Mouse (Mus musculus) frontal cortex, adult (tissue): ENCODE data around the gene Acox2.

Source experiments
- ATAC-seq: cut with Nextera tagmentation; 2 replicates; pipeline ENCODE4 v1.9.2; 2017; ENCODE audit warnings: mild to moderate bottlenecking, moderate library complexity, mixed read lengths; ENCODE audit not compliant: low TSS enrichment

Gene Acox2

GRCm38 (mm10) chr14:8249206-8249605, 9.9 kb downstream of the Acox2 start:
- peak; percentile 88 for ATAC-seq

- ATAC-seq: no peak
Measured at GRCm38 (mm10) chr14:8246878-8247277, 12.3 kb downstream of the Acox2 start.

DNA sequence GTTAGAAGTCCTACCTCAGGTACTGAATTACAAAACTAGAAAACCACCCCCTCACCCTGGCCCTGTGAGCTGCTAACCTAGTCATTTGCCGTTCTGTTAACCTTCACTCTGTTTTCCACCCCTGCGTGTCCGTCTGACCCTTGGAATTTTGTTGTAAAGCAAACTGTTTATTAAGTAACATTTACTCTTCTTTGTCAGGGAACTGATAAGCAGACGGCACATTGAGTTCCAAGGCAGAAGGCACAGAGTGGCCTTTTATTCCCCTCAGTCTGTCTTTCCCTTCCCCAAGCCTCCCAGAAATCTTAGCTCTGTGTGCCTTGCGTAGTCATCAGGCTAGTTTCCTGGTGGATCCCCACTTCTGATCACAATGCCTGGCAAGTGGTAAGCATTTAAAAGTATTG, 14.9 kb downstream of the Acox2 start:
- ATAC-seq: no peak

- no peak for ATAC-seq
Measured at GRCm38 (mm10) chr14:8243136-8243888, 15.8 kb downstream of the Acox2 start.

DNA sequence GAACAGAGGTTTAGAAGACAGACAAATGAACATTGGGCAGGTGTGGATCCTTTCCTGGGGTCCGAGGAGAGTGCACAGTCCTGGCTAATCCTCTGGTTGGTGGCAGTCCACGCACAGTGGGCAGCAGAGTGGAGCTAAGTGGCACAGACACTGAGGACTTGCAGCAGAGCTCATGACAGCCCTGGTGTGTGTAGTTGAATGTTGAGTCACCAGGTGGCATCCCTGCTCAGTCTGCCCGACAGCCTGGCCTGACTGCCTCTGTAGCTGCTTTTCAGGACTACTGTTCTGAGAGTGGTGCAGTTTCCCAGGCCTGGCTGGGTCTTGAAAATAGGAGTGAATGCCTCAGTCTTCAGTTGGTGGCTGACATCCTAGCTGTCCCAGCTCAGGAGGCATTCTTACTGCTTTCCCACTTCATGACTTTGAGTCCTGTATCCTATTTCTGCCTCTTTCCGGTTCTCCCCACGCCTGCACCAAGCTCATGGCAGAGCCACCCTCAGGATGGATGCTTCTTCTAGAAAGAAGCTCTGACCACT, 16.7 kb downstream of the Acox2 start:
- peak; percentile 98 for ATAC-seq

DNA sequence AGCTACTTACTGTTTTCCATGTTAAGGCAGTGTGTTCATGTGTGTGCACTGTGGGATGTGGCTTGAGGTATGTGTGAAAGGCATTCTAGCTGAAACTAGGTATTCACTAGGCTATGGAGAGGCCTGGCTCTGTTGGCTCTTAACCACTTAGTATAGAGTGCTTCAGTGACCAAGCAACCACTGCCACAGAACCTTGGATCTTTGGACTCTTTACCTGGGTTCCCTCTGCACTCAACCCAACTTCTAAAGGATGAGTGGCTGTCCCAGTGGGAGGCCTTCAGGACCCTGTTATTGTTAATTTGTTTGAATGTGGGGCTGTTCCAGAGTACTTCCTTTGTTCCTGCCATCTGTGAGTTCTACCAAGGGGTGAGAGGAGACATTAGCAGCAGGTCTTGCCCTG, 17.3 kb downstream of the Acox2 start:
- ATAC-seq: no peak

DNA sequence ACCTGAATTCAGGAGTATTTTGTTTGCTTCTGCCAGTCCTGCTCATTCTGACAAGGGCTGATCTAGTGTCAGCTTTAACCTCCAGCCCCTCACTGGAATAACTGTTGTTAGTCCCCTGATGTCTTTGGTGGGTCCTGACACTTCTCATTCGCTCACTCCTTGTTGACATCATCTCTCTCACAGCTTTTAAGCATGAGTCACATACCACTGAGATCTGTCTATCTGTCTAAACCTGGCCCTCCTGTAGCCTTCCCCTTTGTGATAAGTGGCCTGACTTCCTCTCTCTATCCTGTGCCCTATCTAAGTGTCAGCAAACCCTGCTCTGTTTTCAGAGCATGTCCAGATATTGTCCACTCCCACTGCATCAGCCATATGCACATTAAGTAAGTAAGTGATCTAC, 25.9 kb downstream of the Acox2 start:
- no peak for ATAC-seq

DNA sequence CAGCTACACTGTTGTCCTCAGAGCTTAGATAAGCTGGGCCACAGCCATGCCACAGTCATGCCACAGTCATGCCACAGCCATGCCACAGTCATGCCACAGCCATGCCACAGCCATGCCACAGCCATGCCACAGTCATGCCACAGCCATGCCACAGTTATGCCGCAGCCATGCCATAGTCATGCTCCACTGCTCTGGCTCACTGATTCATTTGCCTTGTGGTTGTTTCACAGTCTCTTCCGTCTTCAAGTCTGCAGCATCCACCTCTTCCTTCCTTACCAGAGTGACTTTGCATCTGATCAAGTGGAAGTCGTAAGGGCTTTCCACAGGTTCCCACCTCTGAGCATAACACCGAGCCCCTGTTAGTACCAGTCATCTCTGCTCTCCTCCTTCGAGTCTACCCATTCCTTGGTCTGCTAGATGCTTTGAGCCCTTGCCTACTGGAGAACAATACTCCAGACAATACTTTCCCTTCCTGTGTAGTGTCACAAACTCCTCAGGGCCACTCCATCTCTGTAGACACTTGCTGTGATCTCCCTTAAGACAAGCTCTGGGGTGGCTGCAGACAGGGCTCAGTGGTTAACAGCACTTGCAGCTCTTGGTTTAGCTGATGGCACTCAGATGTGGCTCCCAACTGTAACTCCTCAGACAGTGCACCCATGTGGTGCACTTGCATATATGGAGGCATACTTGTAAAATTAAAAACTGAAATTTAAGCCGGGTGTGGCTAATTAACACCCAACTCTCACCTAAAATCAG, 26.8 kb downstream of the Acox2 start:
- ATAC-seq: no peak

DNA sequence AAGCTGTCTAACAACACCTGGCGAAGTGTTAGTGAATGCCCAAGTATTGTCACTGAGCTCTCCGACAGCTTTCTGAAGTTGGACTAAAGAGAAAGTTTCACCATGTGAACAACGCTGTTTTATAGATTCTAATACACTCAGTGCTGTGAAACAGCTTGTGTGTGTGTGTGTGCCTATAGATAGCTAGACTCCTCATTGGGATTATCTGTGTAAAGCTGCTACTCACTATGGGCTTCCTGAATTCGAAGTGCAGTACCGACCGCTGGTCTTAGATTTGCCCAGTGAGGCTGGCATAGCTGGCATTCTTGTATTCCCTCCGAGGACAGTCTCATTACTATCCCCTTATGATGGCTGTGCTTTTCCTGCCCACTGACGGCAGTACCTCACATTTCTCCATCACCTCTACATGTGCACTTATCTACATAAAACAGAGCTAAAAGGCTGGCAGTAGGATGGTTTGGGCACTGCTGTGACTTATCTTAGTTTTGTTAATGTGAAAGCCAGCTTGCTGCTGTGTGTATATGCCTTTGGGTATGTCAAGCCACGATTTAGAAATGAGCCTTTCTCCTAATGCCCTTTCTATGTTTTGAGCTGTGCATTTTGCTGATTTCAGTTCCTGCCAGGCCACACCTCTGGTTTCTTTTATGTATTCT, 29.7 kb downstream of the Acox2 start:
- ATAC-seq: no peak

- ATAC-seq: no peak
Measured at GRCm38 (mm10) chr14:8224805-8225204, 34.3 kb downstream of the Acox2 start.

DNA sequence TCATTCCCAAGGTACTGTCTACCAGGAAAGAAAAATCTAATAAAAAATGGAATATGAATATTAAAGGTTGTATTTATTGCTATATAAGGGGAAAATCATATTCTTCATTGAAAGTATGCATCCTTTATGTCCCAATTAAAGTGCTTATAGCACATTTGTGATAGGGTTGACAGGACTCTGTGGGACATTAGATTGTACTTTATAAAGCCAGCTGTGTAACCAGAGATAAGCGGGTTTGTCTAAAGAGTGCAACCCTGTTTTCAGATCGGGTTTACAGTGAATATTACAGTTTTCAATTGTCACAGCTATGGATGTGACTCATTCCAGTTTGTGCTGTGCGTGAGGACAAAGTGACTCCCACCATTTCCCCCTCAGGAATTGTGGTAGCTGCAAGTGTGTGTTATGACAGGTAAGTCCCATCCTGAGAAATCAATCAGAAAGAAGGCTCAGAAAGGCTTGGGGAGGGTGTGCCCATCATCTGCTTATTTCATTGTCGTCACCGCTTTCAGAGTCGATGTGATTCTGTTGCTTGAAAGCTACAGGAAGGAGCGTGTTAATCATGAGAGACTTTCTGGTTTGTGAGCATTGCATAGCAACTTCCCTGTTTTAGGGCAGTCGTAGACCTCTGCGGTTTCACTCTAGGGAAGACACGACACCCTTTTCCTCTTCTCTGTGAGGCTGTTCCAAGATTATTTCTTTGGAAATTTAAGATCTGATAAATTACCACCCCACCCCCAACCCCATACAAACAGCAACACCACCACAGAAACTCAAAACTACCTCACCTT, 35.5 kb downstream of the Acox2 start:
- ATAC-seq: no peak

DNA sequence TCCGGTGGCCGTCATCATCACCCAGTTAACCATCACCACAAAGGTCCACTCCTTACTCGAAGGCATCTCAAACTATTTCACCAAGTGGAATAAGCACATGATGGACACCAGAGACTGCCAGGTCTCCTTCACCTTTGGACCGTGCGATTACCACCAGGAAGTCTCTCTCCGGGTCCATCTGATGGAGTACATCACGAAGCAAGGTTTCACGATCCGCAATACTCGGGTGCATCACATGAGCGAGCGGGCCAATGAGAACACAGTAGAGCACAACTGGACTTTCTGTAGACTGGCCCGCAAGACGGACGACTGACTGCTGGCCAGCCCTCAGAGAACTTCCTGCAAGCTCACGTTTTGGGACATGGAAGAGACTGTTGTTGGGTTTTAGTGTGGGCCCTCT, 36.6 kb downstream of the Acox2 start:
- no peak for ATAC-seq

DNA sequence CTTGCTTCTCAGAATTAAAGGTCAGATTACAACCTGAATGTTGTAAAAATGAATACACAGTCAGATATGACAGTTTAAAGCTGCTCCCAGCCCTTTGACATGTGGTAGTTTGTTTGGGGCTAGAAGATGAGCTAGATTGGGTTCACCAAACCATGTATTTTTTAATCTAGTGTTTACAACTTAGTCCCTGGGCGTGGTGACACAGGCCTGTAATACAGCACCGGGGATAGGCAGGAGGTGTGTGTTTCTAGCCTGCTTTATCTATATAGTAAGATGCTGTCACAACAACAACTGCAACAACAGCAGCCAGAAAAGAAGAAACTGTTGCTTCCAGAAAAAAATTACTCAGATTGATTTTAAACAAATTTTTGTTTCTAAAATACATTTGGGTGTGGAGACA, 38.2 kb downstream of the Acox2 start:
- no peak for ATAC-seq

- ATAC-seq: no peak
Measured at GRCm38 (mm10) chr14:8220306-8220705, 38.8 kb downstream of the Acox2 start.

DNA sequence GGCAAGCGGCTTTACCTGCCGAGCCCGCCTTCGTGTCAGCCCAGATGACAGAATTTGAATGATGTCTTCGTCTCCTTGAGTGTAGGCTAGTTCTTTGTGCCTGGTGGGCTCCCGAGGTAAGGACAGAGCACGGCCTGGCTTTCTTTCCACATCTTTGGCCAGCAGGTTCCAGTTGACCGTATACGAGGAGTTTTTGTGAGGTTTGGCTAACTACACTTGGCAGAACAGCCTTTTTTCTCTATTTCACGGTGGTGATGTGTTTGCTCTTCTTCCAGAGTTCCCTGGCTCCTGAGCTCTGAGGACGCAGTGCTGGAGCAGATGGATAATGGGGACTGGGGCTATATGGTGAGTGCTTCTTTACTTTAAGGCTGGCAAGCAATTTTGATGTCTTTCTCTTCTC, 39.3 kb downstream of the Acox2 start:
- no peak for ATAC-seq

DNA sequence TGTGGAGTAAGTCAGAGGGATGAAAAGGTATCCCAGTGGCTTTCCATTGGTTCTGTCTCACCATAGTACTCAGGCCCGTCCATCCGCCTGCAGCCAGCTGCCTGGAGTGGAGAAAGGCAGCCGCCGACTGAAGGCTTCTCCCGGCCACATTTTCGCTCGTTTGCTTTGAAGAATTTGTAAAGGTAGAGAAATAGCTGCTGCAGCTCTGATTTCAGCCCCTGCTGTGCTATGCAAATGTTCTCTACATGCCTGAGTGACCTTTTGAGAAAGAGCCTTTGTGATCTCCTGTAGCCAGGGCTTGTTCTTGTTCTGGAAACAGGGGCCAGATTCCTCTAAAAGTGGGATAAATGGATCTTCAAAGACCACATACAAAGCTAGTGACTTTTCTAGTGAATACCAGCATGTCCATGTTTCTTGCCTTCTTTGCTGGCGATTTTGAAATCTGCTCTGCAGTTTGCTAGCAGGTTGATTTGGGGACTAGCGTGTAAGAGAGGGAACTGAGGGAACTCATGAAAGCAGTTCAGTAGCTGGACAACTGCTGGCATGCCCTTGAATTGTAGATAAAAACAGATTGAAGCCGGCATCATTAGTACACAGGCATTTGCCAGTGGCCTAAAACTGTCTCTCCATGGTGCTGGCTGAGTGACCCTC, 40.3 kb downstream of the Acox2 start:
- no peak for ATAC-seq

- ATAC-seq: no peak
Measured at GRCm38 (mm10) chr14:8218238-8218637, 40.9 kb downstream of the Acox2 start.

GRCm38 (mm10) chr14:8216100-8216499, 43.1 kb downstream of the Acox2 start:
- ATAC-seq: no peak

GRCm38 (mm10) chr14:8215208-8215778, 43.9 kb downstream of the Acox2 start:
- ATAC-seq: no peak

DNA sequence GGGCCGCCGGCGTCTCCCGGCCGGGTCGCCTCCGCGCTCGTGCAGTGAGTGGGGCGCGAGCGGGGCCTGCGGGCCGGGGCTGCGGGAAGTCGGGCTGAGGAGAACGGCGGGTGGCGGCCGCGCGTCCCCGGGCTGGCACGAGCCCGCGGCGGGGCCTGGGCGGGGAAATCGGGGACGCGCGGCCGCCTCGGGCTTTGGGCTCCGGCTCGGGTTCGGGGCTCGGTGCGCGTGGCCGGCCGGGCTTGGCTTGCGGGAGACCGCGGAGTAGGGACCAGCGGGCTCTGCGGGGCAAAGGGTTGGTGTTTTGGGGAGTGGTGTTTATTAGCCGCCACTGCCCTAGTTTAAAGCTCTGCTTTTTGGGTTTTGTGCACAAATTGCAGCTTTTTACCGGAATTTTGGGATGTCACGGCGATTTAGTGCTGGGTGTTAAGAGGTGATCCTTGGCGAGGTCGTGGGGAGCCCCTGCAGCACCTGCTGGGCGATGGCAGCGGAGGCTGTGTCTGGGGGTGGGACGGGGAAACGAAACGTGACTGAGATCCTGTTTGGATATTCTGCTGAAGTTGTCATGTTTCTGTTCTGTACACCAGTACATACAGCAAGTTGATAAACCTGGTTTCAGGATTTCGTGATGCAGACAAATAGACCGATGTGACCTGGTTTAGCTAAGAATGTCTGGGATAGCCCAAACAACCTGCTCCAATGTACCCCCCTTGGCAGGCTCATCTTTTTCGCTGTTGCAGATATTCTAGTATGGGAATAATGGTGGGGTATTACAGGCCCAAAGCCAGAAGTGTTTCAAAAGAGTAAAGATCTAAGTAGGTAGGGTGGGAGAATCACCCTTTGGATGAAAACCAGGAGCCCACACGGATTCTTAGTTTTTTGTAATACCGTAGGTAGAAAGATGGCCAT, 44.6 kb downstream of the Acox2 start:
- ATAC-seq: peak; percentile 66
